Mouse (Mus musculus) erythroid progenitor cell, adult 5-6 weeks (primary cell): ENCODE results near the gene Tmx1. TPM values are rescaled to one million over a fixed set of nuclear protein-coding genes. Genes with fewer than 3 reads are reported as not detected.
A peak's percentile ranks its signal among the peaks of the same experiment; 100 is the strongest.

ENCODE experiments used
- ATAC-seq: replicated peaks from 2 replicates; pipeline ENCODE4 v1.8.0; 2016; ENCODE audit warnings: moderate number of reproducible peaks, mild to moderate bottlenecking, moderate TSS enrichment, inconsistent platforms; ENCODE audit not compliant: poor library complexity, low FRiP score, severe bottlenecking
- total RNA-seq, 2 experiments: library from RNA; stranded (forward) in 1 of 2; stranded (reverse) in 1 of 2; fragments of 150-400 nt in 1 of 2; fragments of 186-747, 209-891 nt in 1 of 2; gene quantifications; 2 replicates each; pipeline versions ENCODE4 v1.2.3 to v1.2.4; 2015 to 2017; ENCODE audit warnings: low replicate concordance in 2 of 2

Tmx1 gene
- total RNA-seq (2015; ENCODE audit: low replicate concordance), result 145 and 206 TPM in 2 replicates
- 230 and 329 TPM in 2 replicates for total RNA-seq (2017; ENCODE audit: low replicate concordance)

- ATAC-seq, result peak; percentile 86
These were observed at the start of gene Tmx1 for GRCm38 (mm10) chr12:70452726-70453645. Tmx1 (plus strand) TSS chr12:70453095.

DNA sequence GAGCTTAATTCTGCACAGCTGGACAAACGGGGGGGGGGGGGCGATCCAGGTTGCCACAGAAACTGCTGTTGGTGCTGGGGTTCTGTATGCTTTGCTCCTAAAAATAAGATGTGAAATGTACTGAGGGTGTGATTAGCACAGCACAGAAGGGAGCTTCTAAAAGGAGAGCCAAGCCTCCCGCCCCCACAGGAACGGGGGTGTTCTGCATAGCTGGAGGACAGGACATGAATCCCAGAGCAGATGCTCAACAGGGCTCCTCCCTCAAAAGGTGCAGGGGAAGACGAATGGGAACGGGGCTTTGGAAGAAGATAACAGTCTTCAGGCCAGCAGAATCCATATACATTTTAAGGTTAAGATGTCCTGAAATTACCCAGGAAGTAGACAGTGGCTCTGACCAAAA, 48.6 kb upstream of the Tmx1 start:
- ATAC-seq, result no peak

DNA sequence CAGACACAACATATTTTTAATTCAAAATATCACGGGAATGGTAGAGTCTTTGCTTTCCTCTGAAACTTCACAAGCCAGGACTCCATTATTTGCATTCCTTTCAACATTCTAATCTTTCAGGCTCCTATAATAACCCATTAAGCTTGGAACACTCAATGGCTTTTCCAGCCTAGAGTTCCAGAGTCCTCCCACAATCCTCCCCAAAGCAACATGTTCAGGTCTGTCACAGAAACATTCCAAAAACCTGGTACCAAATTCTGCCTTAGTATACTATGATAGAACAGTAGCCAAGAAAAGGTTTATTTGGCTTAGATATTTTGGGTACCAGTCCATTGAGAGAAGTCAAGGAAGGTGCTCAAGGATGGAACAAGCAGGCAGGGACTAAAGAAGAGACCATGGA, 44.5 kb upstream of the Tmx1 start:
- ATAC-seq, result no peak

DNA sequence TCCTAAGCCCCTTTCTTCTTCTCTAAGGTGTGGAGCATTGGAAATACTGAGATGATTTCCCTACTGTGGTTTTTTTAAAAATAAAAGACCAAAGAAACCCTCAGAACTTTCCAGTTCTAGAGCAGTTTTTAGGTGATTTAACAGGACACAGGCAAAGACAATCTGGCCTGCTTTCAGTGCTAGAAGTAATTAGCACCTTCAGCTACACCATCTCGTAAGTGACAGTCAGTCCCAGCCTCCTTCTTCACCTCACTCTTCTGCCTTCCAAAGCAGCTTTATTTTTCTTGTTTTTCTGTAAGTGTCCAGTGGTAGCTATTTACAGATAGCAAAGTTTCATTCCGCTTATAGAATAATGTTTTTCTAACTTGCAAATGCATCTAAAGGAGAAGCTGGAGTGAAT, 43.3 kb upstream of the Tmx1 start:
- no peak for ATAC-seq

DNA sequence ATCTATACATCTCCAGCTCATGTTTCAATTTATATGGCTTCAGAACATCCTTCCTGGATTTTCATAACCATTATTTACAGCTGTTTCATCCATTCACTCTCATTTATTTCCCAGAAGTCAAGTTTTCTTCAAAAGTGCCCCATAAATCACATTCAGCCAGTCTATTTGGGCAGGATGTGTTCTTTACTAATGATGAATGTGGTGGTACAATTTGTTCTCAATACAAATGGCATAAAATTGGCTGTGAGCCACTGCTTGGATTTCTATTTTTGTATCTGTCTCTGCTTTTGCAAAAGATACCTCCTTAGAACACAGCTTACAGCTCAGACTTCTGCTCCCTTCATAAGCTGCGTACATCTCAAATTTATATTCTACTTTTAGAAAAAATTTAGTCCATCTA, 32.7 kb upstream of the Tmx1 start:
- no peak for ATAC-seq

GRCm38 (mm10) chr12:70421028-70421427, 31.9 kb upstream of the Tmx1 start:
- ATAC-seq, result no peak

DNA sequence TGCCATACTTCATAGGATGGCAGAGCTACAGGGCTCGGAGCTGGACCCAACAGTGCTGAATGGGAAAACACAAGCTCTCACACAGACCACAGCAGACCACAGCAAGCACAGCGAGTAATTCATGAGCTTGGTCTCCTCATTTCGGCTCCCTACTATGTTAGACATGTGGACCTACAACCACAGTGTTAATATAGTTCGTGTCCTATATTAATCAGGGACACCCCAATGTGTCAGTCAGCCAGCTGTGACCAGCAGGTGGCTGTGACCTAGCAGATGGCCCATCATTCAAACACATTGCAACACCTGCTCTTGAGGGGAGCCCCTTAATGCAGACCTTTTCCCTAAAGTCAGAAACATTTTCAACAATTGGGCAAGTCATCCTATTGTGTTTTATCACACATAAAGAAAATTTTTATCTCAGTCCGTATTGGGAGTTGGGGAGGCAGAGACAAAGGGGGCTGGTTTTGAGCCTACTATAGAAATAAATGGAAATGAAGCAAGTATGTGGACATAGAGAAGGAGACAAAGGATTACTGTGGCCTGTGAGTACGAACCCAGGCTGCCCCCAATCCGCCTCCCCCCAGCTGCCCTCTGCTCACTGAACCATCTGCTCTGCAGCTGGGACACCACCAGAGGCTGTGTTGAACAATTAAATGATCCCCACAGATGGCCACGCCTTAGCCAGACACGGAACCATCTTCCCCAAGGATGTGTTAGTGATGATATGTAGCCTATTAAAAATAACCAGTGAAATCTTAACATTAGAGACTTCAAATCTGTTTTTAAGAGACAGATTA, 30.4 kb upstream of the Tmx1 start:
- ATAC-seq, result no peak

DNA sequence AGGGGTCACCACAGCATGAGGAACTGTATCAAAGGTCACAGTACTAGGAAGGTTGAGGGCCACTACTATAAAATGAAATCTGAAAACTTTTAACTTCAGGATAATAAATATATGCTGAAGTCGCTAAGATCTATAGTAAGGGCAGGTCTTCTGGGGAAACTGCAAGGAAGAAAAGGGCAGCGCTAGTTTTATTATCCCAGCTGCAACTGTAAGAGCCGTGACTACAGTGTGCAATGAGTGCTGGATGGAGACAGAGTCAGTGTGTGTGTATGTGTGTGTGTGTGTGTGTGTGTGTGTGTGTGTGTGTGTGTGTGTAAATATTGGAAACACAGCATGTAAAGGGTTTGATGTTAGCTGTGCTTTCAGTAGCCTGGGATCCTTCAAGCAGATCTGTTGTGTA, 25.0 kb upstream of the Tmx1 start:
- ATAC-seq, result no peak

GRCm38 (mm10) chr12:70429637-70430036, 23.3 kb upstream of the Tmx1 start:
- peak; percentile 73 for ATAC-seq

DNA sequence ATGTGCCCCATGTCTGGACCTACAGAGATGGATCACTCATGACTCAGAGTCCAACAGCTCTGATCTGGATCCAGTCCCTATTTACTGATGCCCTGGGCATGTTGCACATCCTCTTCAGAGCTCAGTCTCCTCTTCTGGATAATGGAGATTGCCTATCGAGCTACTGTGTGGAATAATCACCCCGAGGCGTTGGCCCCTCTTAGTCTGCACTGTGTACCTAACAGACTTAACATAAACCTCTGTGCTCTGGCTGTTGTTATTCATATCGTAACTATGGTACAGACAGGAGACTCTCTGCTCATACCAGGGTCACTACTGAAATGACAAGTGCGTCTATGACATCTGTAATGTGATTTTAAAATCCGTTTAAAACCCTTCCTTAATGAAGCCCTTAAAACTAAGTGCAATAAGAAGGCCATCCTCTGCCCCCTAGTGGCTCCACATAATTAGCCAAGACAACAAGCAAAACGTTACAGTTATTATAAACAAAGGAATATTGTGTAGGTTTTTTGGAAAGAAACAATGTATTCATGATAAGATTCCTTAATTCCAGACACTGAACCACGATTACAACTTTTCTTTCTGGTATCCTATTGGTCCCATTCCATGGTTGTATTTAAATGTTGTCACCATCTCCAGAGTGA, 22.5 kb upstream of the Tmx1 start:
- peak; percentile 72; the same call in 1 of the 2 replicates for ATAC-seq

- no peak for ATAC-seq
These were observed 21.5 kb upstream of the Tmx1 start for GRCm38 (mm10) chr12:70431428-70431827.

DNA sequence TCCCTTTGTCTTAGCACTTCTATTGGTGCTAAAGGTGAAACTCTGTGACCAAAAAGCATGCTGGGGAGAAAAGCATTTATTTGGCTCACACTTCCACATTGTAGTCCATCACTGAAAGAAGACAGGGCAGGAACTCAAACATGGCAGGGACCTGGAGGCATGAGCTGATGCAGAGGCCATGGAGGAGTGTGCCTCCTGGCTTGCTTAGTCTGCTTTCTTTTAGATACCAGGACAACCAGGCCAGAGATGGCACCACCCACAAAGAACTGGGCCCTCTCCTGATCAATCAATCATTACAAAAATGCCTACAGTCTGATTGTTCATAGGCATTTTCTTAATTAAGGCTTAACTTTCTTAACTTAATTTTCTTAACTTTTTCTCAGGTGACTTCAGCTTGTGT, 2.9 kb upstream of the Tmx1 start:
- ATAC-seq, result no peak

DNA sequence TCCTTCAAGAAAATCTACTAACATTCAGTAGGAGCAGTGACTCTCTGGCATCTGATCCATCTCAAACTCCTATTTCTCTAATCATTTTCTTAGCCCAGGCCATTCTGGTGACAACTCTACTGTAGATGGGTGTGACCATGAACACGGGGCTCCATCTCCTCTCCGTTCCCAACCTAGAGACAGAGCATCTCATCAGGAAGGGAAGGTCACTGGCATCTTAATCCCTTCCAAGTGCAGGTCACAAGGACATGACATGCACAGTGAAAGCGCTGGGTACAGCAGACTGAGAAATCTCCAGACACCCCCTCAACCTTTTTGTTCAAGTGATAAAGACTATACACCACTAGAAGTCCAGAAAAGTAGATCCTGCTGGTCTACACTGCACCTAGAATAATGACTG, 1.4 kb upstream of the Tmx1 start:
- ATAC-seq, result peak; percentile 59

DNA sequence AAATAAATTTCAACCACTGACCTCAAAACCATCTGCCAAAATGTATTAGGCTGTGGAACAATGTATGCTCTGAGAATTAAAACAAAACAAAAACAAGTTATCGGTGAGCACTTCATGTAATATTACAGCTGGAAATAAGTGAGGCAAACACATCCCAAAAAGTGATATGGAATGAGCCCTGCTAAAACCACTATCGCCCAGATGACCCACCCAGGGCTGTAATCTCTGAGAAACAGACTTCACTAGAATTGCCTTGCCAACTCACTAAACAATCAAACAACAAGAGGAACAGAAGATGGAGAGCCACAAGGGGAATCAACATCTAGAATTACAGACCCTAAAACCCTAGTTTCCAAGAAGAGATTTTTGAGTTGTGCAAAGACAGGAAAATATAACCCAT, 752 bp upstream of the Tmx1 start:
- peak; percentile 79 for ATAC-seq

GRCm38 (mm10) chr12:70455226-70455625, 2.3 kb downstream of the Tmx1 start:
- no peak for ATAC-seq

DNA sequence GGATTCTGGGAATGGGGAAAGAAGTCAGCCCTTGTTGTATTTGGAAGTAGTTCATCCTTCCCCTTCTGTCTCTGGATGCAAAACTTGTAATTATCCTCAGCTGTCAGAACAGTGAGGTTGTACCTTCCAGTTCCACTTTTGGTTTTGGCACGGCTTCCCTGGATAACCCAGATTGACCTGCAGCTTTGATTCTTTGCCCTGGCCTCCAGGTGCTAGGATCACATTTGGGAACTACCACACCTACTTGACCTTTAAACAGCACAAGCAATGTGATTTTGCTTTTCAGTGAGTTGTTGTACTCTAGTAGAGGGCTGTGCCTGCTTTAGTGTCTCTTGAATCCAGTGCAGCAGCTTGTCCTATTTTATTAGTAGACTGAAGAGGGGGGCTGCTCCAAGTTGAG, 6.7 kb downstream of the Tmx1 start:
- ATAC-seq, result no peak

DNA sequence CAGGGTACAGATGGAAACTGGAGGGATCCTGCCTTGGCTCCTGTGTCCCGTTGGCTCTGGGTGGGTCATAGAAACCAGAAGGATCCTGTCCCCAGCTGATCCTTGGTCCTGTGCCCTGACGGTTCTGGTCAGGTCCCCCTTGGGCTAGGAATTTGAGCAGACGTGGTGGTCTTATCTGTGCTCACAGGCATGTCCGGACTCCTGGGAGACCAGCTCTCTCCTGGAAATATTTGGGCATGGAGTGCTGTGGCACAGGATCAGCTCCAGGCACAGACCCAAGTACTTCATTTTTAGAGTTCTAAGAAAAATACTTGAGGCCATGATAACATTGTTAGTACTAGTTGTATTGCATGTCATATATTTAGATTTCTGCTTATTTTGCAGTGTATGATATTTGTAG, 11.1 kb downstream of the Tmx1 start:
- ATAC-seq, result no peak

DNA sequence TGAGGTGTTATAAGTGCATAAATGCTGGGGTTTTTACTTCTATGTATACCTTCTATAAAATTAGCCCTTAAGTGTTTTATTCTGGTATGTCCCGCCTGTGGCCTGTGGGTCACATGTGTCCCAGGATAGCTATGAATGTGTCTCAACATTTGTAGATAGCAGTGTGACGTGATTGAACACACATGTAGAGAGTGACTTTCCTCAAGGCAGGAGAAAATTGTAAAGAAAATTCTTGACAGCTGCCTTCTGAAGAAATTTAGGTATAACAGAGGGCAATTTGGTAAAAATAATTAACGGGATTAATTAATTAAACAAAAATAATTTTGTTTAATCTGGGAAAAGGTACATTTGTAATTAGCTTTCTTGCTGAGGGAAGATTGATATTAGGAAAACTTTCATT, 22.4 kb downstream of the Tmx1 start:
- no peak for ATAC-seq

GRCm38 (mm10) chr12:70476884-70477576, 24.1 kb downstream of the Tmx1 start:
- ATAC-seq, result peak; percentile 72
